Mouse (Mus musculus) myocyte (in vitro differentiated cells): ENCODE measurements around the gene Lrrk2.

Experiments used
- CEBPB ChIP-seq: IDR thresholded peaks from 2 replicates; pipeline ENCODE4 v1.6.1; 2011; ENCODE audit warnings: mild to moderate bottlenecking, moderate library complexity; ENCODE audit not compliant: poor library complexity, insufficient read depth, severe bottlenecking
- E2F4 ChIP-seq: IDR thresholded peaks from one replicate; pipeline ENCODE4 v1.6.1; 2011; ENCODE audit warnings: mild to moderate bottlenecking, control low read depth, moderate library complexity; ENCODE audit not compliant: insufficient read depth
- MAX ChIP-seq: IDR thresholded peaks from one replicate; pipeline ENCODE4 v1.6.1; 2011; ENCODE audit warnings: low read depth, mild to moderate bottlenecking, control low read depth
- MYOD1 ChIP-seq, 3 experiments: IDR thresholded peaks; one replicate each; pipeline ENCODE4 v1.6.1; 2011; ENCODE audit warnings: control low read depth in 2 of 3, low read depth in 2 of 3, mild to moderate bottlenecking in 2 of 3, moderate library complexity in 1 of 3; ENCODE audit not compliant: insufficient read length in 2 of 3, control insufficient read depth in 1 of 3
- MYOG ChIP-seq, 3 experiments: IDR thresholded peaks; one replicate each; pipeline ENCODE4 v1.6.1; 2011; ENCODE audit warnings: control low read depth in 2 of 3, low read depth in 2 of 3, mild to moderate bottlenecking in 2 of 3; ENCODE audit not compliant: insufficient read length in 2 of 3, control insufficient read depth in 1 of 3, insufficient read depth in 1 of 3
- POLR2A ChIP-seq: IDR thresholded peaks from one replicate; pipeline ENCODE4 v1.6.1; 2011; ENCODE audit warnings: low read depth, mild to moderate bottlenecking, control low read depth, moderate library complexity; ENCODE audit not compliant: insufficient read length
- POLR2AphosphoS2 ChIP-seq: IDR thresholded peaks from one replicate; pipeline ENCODE4 v1.6.1; 2011; ENCODE audit warnings: low read depth, control low read depth; ENCODE audit not compliant: insufficient read length
- REST ChIP-seq: IDR thresholded peaks from one replicate; pipeline ENCODE4 v1.6.1; 2011; ENCODE audit warnings: mild to moderate bottlenecking, control low read depth, moderate library complexity; ENCODE audit not compliant: insufficient read depth, insufficient read length
- SRF ChIP-seq: IDR thresholded peaks from one replicate; pipeline ENCODE4 v1.6.1; 2011; ENCODE audit warnings: low read depth; ENCODE audit not compliant: control insufficient read depth, insufficient read length
- TCF12 ChIP-seq: IDR thresholded peaks from one replicate; pipeline ENCODE4 v1.6.1; 2011; ENCODE audit warnings: mild to moderate bottlenecking, control low read depth; ENCODE audit not compliant: poor library complexity, insufficient read depth, severe bottlenecking
- TCF3 ChIP-seq: IDR thresholded peaks from one replicate; pipeline ENCODE4 v1.6.1; 2011; ENCODE audit warnings: low read depth, control low read depth; ENCODE audit not compliant: insufficient read length
- USF1 ChIP-seq: IDR thresholded peaks from one replicate; pipeline ENCODE4 v1.6.1; 2011; ENCODE audit warnings: low read depth, mild to moderate bottlenecking, control low read depth, moderate library complexity

DNA sequence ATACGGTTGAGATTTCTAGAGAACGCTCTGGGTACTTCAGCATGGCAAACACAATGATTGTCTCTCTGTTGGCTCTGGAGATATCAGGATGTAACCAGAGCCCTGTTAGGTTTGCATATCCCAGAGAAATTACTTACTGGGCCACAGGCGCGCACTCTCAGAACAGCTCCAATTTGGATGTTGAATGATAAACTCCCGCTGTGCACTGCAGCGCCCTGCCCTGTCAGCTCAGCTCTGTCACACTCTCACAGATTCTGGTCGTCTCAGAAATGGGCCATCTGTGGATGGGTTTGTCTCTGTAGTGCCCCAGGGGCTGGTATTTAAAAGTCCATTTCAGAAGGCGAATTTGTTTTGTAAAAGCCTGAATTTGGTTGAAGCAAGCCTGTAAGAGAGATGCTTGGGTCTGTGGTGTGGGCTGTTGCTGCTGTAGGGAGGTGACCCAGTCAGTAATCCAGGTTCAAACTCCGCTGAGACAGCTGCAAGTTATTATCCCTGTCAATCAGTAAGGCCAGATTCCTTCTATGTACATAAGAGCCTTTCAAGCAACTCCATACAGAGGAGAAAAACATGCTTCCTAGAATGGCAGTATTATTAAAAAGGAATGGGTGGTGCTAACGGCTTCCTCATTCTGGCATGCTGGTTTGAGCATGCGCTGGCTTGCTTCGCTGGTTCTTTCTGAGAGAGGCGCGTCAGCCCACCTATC is 80.6 kb downstream of the Lrrk2 start:
- TF ChIP-seq POLR2A = no peak
- TF ChIP-seq USF1 = no peak
- no peak for TF ChIP-seq TCF12
- no peak for TF ChIP-seq E2F4
- TF ChIP-seq MAX = no peak
- no peak for TF ChIP-seq CEBPB
- TF ChIP-seq MYOD1 (IDR thresholded peaks at IDR 0.05; ENCODE audit: control insufficient read depth in 1 of 3, insufficient read length in 2 of 3, low read depth in 2 of 3) = no peak
- TF ChIP-seq REST = no peak
- TF ChIP-seq POLR2AphosphoS2 = no peak
- TF ChIP-seq MYOG (IDR thresholded peaks at IDR 0.05; ENCODE audit: control insufficient read depth in 1 of 3, insufficient read depth in 1 of 3, insufficient read length in 2 of 3, low read depth in 2 of 3) = no peak
- TF ChIP-seq TCF3 = no peak
- no peak for TF ChIP-seq SRF
